Mouse (Mus musculus) heart, adult 2 months (tissue): ENCODE measurements around the gene Pimreg.

Experiments used
- CTCF ChIP-seq: fragments of 200-600 bp; IDR thresholded peaks from 2 replicates; pipeline ENCODE4 v1.8.1; 2022; ENCODE audit warnings: antibody characterized with exemption, mild to moderate bottlenecking, moderate library complexity
- EP300 ChIP-seq: fragments of 200-500 bp; IDR thresholded peaks from 2 replicates; pipeline ENCODE4 v1.6.1; 2011; ENCODE audit warnings: low read depth, low read length, control low read depth; ENCODE audit not compliant: insufficient read depth
- POLR2A ChIP-seq: fragments of 200-500 bp; IDR thresholded peaks from 2 replicates; pipeline ENCODE4 v1.6.1; 2011; ENCODE audit warnings: mild to moderate bottlenecking, low read depth, low read length, control low read depth; ENCODE audit not compliant: insufficient read depth

DNA sequence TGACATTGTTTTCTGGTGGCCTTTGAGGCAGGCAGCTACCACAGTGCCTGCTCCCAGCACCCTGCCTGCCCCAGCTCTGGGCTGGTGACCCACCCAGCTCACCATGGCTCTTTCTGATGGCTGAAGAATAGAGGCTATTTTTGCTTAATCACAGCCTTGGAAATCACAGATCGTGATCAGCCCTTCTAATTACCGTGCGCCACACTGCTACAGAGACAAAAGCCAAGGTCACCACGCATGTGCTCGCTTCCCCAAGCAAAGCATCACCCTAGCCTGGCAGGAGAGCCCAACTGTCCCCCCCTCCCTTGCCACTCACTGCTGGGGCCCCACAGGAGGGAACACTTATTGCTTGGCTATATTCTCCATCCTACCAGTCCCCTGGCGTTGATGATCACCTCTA is 38.6 kb downstream of the Pimreg start:
- TF ChIP-seq CTCF: no peak
- TF ChIP-seq POLR2A: no peak
- TF ChIP-seq EP300: no peak
